Mouse (Mus musculus) adrenal gland, postnatal 36 days (tissue): ENCODE measurements around the gene Catsper2. TPM values are rescaled to one million over a fixed set of nuclear protein-coding genes. Genes with fewer than 3 reads are reported as not detected.
A peak's percentile ranks its signal among the peaks of the same experiment; 100 is the strongest.

Source experiments
- DNase-seq, 2 experiments: peaks; one replicate each; pipeline ENCODE4 v3.0.0; 2021; ENCODE audit warnings: mixed read lengths in 1 of 2
- long read RNA-seq, 2 experiments: library from polyadenylated mRNA; stranded (forward); transcript quantifications; one replicate each; pipeline ENCODE4 v2.0.0; 2021; ENCODE audit warnings: borderline sequencing depth in 2 of 2
- total RNA-seq, 2 experiments: library from RNA; stranded (reverse); gene quantifications; 2 replicates each; pipeline ENCODE4 v1.2.3; 2021

The Catsper2 gene
- 1 to 10 TPM; 1.9 to 2.9 TPM for total RNA-seq
- long read RNA-seq, experiment 1, partial matches to known transcripts: 1 of 5 reads
- long read RNA-seq, experiment 1, other reads (novel, unspliced or antisense): 4 of 5 reads
- long read RNA-seq, experiment 2, partial matches to known transcripts: 0 of 2 reads
- long read RNA-seq, experiment 2, other reads (novel, unspliced or antisense): 2 of 2 reads

GRCm38 (mm10) chr2:121413387-121414042, at the start of gene Catsper2, which contains the start of gene Pdia3:
Catsper2 (minus strand) TSS chr2:121413792.
Pdia3 (plus strand) TSS chr2:121413775.
- DNase-seq: peak; percentile 98 to 99

DNA sequence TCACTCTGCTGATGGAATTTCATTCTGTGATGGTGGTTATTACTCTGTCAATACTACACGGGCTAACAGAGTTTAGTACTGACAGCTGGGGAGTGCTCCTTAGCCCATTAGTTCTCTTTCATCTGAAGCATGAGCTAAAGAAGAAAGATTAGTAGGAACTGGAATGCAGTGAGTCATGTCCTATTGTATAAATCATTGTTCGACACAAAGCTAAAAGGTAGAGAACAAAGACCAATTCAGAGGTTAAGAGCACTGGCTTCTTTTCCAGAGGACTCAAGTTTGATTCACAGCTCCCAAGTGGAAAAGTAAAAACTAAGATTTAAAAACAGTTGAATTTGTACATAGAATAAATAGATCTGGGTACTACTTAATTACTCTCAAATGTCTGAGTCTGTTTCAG, 46.5 kb upstream of the Catsper2 start:
- no peak for DNase-seq

- DNase-seq: peak; percentile 90 to 92
Measured at GRCm38 (mm10) chr2:121456692-121457642, 43.4 kb upstream of the Catsper2 start, which contains the start of gene Serinc4. Serinc4 (minus strand) TSS chr2:121456781.

GRCm38 (mm10) chr2:121455534-121455933, 41.9 kb upstream of the Catsper2 start:
- no peak for DNase-seq

DNA sequence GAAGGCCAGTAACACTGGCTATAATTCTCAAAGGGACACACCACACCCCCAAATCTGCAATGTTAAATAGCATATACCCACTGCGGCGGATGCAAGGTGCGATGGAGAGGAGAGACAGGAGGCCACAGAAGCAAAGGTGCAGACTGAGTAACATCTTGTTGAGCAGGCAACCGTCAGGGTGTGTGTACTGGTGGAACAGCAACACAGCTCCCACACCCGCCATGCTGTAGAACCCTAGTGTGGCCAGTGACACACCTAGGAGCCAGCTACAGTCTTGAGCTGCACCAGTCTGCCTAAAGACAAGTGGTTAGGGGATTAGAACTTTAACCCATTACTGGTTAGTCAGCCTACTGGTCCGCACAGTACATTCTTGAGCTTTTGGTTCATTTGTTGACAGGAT, 40.3 kb upstream of the Catsper2 start:
- no peak for DNase-seq

GRCm38 (mm10) chr2:121452990-121453389, 39.4 kb upstream of the Catsper2 start, which contains the start of gene Hypk:
Hypk (plus strand) TSS chr2:121453290.
- DNase-seq: no peak

GRCm38 (mm10) chr2:121452361-121452760, 38.8 kb upstream of the Catsper2 start:
- no peak for DNase-seq

- DNase-seq: peak; percentile 21 to 37
Measured at GRCm38 (mm10) chr2:121450093-121450492, 36.5 kb upstream of the Catsper2 start.

DNA sequence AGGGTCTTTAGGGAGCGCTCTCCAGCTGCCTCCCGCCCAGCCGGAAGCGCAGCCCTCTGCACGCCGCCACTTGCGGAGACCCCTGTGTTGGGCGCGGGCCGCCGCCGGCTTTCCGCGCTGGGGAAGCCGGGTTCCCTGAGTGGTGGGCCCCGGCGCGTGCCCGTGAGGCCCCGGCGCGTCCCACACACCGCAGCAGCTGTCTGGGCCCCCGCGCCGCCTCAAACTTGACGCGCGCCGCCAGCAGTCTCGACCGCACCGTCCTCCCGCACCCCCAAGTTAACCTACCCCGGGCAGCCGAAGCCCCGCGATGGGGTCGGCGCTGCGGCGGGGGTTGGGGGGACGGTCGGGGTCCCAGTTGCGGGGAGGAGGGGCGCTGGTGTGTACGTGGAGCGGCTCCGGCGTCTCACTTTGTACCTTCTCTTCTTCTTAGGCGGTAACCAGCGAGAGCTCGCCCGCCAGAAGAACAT, 36.0 kb upstream of the Catsper2 start:
- DNase-seq: peak; percentile 36 to 53

DNA sequence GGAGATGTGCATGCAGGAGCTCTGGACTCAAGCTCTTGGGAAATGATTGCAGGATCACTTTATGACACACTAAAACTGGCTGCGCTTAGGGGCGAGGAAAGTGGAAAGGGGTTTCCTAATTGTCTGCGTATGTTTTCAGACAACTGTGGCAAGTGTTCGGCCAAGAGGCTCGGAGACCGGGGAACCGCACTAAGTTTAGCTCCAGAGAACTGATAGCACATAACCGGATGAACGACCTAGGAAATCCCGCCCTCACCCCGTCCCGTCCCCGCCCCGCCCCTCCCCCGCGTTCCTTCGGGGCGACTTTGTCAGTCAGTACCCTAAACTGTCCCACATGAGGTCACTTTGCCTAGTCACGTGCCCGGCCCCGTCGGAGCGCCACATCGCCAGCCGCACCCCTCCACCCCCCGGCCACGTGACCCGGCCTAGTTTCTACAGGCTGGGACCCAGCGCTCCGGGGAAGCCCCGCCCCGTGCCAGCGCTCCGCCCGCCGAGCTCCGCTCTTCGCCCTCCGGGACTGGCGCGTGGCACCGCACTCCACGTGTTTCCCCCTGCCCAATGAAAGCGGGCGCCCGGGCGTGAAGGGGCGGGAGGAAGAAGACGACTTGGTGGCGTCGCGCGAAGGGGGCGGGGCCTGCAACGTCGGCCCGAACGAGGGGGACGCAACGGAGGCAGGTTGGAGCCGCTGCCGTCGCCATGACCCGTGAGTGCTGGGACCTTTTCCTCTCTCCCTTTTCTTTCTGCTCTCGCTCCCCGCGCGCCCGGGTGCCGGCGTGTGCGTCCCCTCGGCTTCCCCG, 35.3 kb upstream of the Catsper2 start, which contains the start of gene Serf2:
Gene Serf2, plus strand, starts transcription at position 457 of the 797 bp plus-strand sequence.
- DNase-seq: peak; percentile 100

DNA sequence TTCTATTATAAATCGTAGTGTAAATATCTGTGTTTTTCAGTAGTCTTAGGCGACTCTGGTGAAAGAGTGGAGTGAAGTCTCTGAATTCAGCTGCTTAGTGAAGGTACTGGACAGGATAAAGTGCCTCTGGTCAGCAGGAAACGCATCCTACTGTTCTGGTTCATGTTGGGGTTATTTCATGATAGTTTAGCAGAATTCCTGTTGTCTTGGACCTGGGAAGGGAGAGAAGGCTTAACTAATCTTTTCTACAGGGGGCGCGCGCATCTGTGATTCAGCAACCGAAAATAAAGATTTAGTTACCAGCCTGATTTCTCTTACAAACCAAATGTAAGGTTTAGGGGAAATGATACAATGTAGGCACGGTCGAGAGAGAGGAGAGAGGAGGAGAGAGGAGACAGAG, 34.5 kb upstream of the Catsper2 start:
- peak; percentile 48 to 58 for DNase-seq

DNA sequence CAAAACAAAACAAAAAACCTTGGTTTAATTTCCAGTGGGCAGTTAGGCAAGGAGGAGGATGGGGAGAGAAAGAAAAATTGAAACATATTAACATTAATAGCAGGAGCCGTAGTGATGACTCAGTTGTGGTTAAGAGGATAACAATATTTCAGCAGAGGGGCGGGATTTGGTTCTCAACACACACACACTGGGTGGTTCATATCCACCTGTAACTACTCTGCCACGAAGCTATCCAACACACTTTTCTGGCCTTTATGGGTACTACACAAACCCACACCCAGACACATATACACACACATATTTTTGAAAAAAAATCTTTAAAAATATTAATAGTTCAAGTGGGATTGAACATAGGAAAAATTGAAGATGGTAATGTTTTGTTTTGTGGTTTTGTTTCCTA, 33.4 kb upstream of the Catsper2 start:
- DNase-seq: no peak

DNA sequence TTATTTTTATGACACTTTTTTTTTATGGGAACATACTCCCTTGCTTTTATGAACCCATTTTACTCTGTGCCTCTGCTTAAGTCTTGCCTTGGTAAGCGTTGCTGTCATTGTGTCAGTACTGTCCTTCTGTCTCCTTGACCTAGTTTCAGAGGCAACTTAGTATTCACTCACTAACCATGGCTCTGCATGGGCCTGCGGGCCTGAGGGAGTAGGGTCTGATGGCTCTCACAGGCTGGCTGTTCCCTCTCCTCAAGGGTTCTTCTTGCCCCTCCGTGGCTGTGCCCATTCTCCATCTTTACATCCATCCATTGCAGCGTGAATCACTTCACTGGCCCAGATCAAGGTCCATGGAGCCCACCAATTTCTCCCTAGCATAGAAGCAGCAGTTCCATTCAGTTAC, 32.9 kb upstream of the Catsper2 start:
- no peak for DNase-seq

DNA sequence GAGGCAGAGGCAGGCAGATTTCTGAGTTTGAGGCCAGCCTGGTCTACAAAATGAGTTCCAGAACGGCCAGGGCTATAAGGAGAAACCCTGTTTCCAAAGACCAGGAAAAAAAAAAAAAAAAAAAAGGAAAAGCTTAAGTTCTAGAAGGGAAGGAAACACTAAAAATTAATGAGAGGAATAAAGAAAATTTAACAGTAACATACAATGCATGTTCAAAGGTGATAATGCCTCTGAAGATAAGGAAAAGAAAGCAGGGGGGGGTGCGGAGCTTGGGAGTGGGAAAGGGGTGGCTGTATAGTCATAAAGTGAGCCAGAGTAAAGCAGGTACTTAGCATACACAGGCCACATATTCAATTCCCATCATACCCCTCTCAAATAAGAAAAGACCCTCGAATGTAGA, 31.5 kb upstream of the Catsper2 start:
- DNase-seq: no peak

GRCm38 (mm10) chr2:121444178-121444577, 30.6 kb upstream of the Catsper2 start, which contains the start of gene Ell3:
Ell3 (minus strand) TSS chr2:121444278.
- no peak for DNase-seq

GRCm38 (mm10) chr2:121443068-121443349, 29.4 kb upstream of the Catsper2 start:
- no peak for DNase-seq

DNA sequence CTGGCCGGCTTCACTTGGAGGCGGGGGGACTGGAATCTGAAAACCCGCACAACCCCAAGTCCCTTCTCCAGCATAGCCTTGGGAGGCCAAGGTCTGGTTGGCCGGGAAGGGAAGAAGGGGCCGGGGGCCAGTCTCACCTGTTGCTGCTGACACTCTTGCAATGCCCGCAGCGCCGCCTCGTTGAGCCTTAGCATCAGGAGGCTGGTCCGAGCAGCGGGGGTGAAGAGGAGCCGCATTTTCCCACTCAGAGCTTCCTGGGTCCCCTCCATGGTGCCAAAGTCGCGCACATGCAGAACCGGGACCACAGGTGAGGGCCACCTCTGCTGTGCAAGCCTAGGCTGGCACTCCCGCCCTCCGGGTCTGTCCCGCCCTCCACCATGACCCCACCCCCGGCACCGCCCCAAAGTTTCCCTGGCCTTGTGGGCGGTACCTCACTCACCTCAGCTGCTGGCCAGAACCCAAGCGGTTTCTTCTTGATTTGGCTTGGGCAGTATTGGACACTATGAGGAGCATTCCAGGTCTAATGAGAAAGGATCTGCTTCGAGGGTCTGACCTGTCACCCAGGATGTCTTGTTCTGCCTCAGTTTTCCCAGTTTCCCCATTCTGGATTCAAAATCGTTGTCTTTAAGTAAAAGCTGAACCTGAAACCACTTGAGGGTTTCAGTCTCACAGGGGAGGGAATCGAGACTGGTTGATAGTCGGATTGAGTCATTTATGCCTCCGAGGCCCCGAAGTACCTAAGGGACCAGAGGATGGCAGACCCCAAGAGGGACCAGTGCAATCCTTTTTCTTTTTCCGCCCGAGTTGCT, 28.9 kb upstream of the Catsper2 start:
- peak; percentile 86 to 91 for DNase-seq

DNA sequence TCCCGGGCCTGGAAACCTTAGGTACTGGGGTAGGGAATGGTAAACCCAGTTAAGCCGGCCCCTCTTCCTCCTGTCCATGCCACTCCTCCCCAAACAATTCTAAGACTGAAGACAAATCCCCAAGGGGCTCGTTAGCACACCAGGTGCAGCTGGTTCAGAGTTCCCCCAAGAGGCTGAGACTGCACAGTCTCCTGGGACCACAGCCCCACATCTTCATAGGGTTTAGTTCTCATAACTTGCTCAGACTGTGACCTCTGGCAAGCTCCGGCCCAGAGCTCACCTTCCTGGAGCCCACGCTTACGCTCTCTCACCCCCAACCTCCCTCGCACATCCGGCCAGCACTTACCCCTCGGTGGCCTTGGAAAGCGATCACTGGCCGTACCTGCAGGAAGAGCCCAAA, 28.2 kb upstream of the Catsper2 start:
- DNase-seq: no peak

- DNase-seq: no peak
Measured at GRCm38 (mm10) chr2:121440834-121441605, 27.4 kb upstream of the Catsper2 start.

- no peak for DNase-seq
Measured at GRCm38 (mm10) chr2:121439746-121440145, 26.2 kb upstream of the Catsper2 start.
